Mouse (Mus musculus) heart, embryonic 12.5 days (tissue): ENCODE measurements around the gene Iqgap1. TPM values are rescaled to one million over a fixed set of nuclear protein-coding genes. Genes with fewer than 3 reads are reported as not detected.
A peak's percentile ranks its signal among the peaks of the same experiment; 100 is the strongest.

Experiments used
- ATAC-seq: fragments of 200-750 bp; cut with Nextera tagmentation; 2 replicates; pipeline ENCODE4 v1.8.0; 2017; ENCODE audit warnings: moderate TSS enrichment, moderate library complexity; ENCODE audit not compliant: insufficient number of reproducible peaks, low FRiP score
- H3K27ac ChIP-seq: fragments of 300-500 bp; sonication (generic); 2 replicates; pipeline ENCODE4 v1.5.1; 2016; ENCODE audit warnings: mild to moderate bottlenecking, moderate library complexity; ENCODE audit not compliant: poor library complexity, severe bottlenecking
- H3K27me3 ChIP-seq: fragments of 300-500 bp; sonication (generic); replicated peaks from 2 replicates; pipeline ENCODE4 v1.6.1; 2016; ENCODE audit warnings: mild to moderate bottlenecking, moderate library complexity
- H3K36me3 ChIP-seq: fragments of 300-500 bp; sonication (generic); 2 replicates; pipeline ENCODE4 v1.6.1; 2016; ENCODE audit warnings: mild to moderate bottlenecking, moderate library complexity
- H3K4me1 ChIP-seq: fragments of 300-500 bp; sonication (generic); replicated peaks from 2 replicates; pipeline ENCODE4 v1.6.1; 2016; ENCODE audit warnings: mild to moderate bottlenecking
- H3K4me2 ChIP-seq: fragments of 300-500 bp; sonication (generic); 2 replicates; pipeline ENCODE4 v1.6.1; 2016; ENCODE audit warnings: mild to moderate bottlenecking, moderate library complexity
- H3K4me3 ChIP-seq: fragments of 300-500 bp; sonication (generic); 2 replicates; pipeline ENCODE4 v1.5.1; 2016; ENCODE audit warnings: mild to moderate bottlenecking
- H3K9ac ChIP-seq: fragments of 300-500 bp; sonication (generic); 2 replicates; pipeline ENCODE4 v1.6.1; 2016; ENCODE audit warnings: mild to moderate bottlenecking, moderate library complexity
- H3K9me3 ChIP-seq: fragments of 300-500 bp; sonication (generic); replicated peaks from 2 replicates; pipeline ENCODE4 v1.6.1; 2016; ENCODE audit warnings: mild to moderate bottlenecking, moderate library complexity
- WGBS: fragments of 180-500 bp; shearing (Covaris S2); methylation state at CpG from one replicate; pipeline ENCODE4 v1.1.7; 2016; 5-methylcytosine and 5-hydroxymethylcytosine counted together
- polyA plus RNA-seq: library from polyadenylated mRNA; unstranded; fragments of >200 nt; fragmentation: Nextera tagmentation; extraction: Ambion mirVana; gene quantifications from 2 replicates; pipeline ENCODE4 v1.2.1, GENCODE M21; 2016

Iqgap1 gene
- polyA plus RNA-seq, 1 experiment from 2014 or later = 41.3 TPM

- Histone ChIP-seq H3K4me3 (no peak overlapping the region), H3K4me2 (no peak overlapping the region), H3K4me1 (no peaks in the 10 kb centered on the region), H3K27me3 (no peaks in the 10 kb centered on the region), H3K9me3 (no peaks in the 10 kb centered on the region), H3K9ac (no peak overlapping the region), H3K36me3 (peaks cover 54% of the 10 kb centered on the region), H3K27ac (no peak overlapping the region)
- no peak for ATAC-seq
- WGBS = 85% methylated on average over 8 of the region's 8 CpGs
These were observed 114.3 kb downstream of the Iqgap1 start for GRCm38 (mm10) chr7:80711496-80711895.

DNA sequence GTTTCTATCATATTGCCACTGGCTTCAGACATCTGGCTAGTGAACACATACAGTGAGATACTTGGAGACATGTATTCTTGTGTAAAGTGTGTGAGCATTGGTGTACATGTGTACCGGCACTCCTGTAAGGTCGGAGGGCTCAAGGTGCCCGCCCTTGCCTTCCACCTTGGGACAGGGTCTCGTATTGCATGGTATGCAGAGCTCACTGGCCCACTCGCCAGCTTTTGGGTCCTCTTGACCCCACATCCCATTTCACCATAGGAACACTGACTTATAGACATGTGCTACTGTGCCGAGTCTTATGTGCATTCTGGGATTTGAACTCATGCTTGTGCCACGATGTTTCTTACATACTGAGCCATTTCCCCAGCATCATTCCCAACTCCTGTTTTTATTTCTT lies 115.4 kb downstream of the Iqgap1 start:
- no peaks in the 10 kb centered on the region for H3K4me1 ChIP-seq
- no peak overlapping the region for H3K4me2 ChIP-seq
- no peak for ATAC-seq
- WGBS = 91% methylated on average over 7 of the region's 7 CpGs
- H3K4me3 ChIP-seq = no peak overlapping the region
- H3K36me3 ChIP-seq = peaks cover 44% of the 10 kb centered on the region
- H3K9me3 ChIP-seq = no peaks in the 10 kb centered on the region
- no peak overlapping the region for H3K27ac ChIP-seq
- H3K27me3 ChIP-seq = no peaks in the 10 kb centered on the region
- no peak overlapping the region for H3K9ac ChIP-seq

GRCm38 (mm10) chr7:80704066-80704465 lies 121.7 kb downstream of the Iqgap1 start:
- no peak overlapping the region for H3K4me2 ChIP-seq
- peaks cover 7% of the 10 kb centered on the region for H3K36me3 ChIP-seq
- no peaks in the 10 kb centered on the region for H3K27me3 ChIP-seq
- WGBS = 75% methylated on average over 4 of the region's 4 CpGs
- ATAC-seq = no peak
- no peaks in the 10 kb centered on the region for H3K9me3 ChIP-seq
- no peak overlapping the region for H3K9ac ChIP-seq
- no peak overlapping the region for H3K4me3 ChIP-seq
- peaks cover 3% of the 10 kb centered on the region; the same call in 1 of the 2 replicates for H3K4me1 ChIP-seq
- H3K27ac ChIP-seq = no peak overlapping the region

DNA sequence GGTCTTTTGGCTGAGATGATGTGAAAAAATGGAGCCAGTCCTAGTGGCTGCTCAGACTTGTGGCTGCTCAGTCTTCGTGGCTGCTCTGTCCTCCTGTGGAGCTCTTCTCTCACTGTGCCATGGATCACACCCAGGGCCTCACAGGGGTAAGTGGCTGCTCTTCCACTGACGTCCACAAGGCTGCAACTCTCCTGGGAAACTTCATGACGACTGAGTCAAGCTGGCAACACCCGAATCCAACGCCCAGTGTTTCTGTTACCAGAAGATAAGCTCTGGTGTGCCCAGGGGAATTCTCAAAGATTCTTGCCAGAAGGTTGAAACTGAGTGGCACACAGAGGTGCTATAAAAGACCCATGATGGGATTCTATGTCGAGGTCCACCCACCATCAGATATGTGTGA lies 123.3 kb downstream of the Iqgap1 start:
- ATAC-seq = no peak
- no peaks in the 10 kb centered on the region for H3K27me3 ChIP-seq
- H3K9ac ChIP-seq = no peak overlapping the region
- no peaks in the 10 kb centered on the region for H3K9me3 ChIP-seq
- no peak overlapping the region for H3K4me2 ChIP-seq
- peaks cover under 1% of the 10 kb centered on the region for H3K36me3 ChIP-seq
- H3K4me3 ChIP-seq = no peak overlapping the region
- H3K4me1 ChIP-seq = peaks cover 3% of the 10 kb centered on the region; the same call in 1 of the 2 replicates
- 59% methylated on average over 6 of the region's 6 CpGs for WGBS
- no peak overlapping the region for H3K27ac ChIP-seq

GRCm38 (mm10) chr7:80699709-80700108 lies 126.1 kb downstream of the Iqgap1 start:
- no peak overlapping the region for H3K27ac ChIP-seq
- H3K9me3 ChIP-seq = no peaks in the 10 kb centered on the region
- H3K4me1 ChIP-seq = peaks cover 6% of the 10 kb centered on the region; the same call in 1 of the 2 replicates
- no peak overlapping the region for H3K4me3 ChIP-seq
- no peaks in the 10 kb centered on the region for H3K27me3 ChIP-seq
- H3K36me3 ChIP-seq = no peaks in the 10 kb centered on the region
- WGBS = 57% methylated on average over 8 of the region's 8 CpGs
- H3K9ac ChIP-seq = no peak overlapping the region
- H3K4me2 ChIP-seq = no peak overlapping the region
- ATAC-seq = no peak

GRCm38 (mm10) chr7:80698940-80699339 lies 126.8 kb downstream of the Iqgap1 start:
- no peak overlapping the region for H3K4me2 ChIP-seq
- no peaks in the 10 kb centered on the region for H3K27me3 ChIP-seq
- H3K9me3 ChIP-seq = peaks cover 4% of the 10 kb centered on the region
- H3K27ac ChIP-seq = no peak overlapping the region
- no peaks in the 10 kb centered on the region for H3K36me3 ChIP-seq
- ATAC-seq = no peak
- no peak overlapping the region for H3K9ac ChIP-seq
- 70% methylated on average over 2 of the region's 3 CpGs for WGBS
- no peak overlapping the region for H3K4me3 ChIP-seq
- peaks cover 6% of the 10 kb centered on the region; the same call in 1 of the 2 replicates for H3K4me1 ChIP-seq

- Histone ChIP-seq H3K4me3 (no peak overlapping the region), H3K9ac (no peak overlapping the region), H3K36me3 (no peaks in the 10 kb centered on the region), H3K9me3 (peaks cover 4% of the 10 kb centered on the region), H3K27me3 (no peaks in the 10 kb centered on the region), H3K27ac (no peak overlapping the region), H3K4me2 (no peak overlapping the region), H3K4me1 (peaks cover 6% of the 10 kb centered on the region; the same call in 1 of the 2 replicates)
- 73% methylated on average over 5 of the region's 5 CpGs for WGBS
- ATAC-seq = no peak
These were observed 127.9 kb downstream of the Iqgap1 start for GRCm38 (mm10) chr7:80697859-80698258.

DNA sequence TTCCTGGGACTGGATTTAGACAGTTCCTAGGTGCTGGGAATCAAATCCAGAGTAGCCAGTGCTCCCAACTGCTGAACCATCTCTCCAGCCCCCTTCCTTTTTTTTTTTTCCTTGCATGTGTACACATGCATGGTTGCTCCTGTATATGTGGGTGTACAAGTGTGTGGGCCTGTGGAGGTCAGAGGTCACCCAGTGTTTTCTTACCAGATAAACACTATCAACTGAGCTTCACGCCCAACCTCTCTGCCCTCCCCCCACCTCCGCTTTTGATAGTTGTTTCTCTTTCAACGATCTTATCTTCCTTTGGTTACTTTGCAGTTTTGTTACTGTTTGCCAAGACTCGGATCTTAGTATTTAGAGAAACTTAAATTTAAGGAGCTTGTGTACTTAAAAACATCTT lies 128.9 kb downstream of the Iqgap1 start:
- Histone ChIP-seq H3K9ac (no peak overlapping the region), H3K27me3 (no peaks in the 10 kb centered on the region), H3K36me3 (no peaks in the 10 kb centered on the region), H3K4me3 (no peak overlapping the region), H3K27ac (no peak overlapping the region), H3K9me3 (peaks cover 4% of the 10 kb centered on the region), H3K4me2 (no peak overlapping the region), H3K4me1 (peaks cover 6% of the 10 kb centered on the region; the same call in 1 of the 2 replicates)
- WGBS = 30% methylated on average over 4 of the region's 4 CpGs
- ATAC-seq = no peak

DNA sequence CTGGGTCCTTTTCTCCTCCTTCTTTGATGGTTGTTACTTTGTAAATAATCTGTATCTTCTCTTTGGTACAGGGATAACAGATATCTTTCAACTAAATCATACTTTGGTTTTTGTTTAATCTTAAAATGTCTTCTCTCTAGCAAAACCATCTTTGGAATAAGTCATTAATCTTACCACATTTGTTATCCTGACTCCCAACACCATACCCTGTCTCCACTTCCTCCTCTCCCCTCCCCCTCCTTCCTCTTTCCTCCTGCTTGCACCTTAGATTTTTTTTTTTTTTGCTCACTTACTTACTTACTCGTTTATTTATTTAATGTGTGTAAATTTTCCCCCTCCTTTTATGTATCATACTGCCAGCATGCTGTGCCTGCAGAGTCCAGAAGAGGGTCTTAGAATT lies 129.4 kb downstream of the Iqgap1 start:
- ATAC-seq = no peak
- WGBS = 29% methylated on average over 1 of the region's 1 CpGs
- no peaks in the 10 kb centered on the region for H3K36me3 ChIP-seq
- H3K27me3 ChIP-seq = no peaks in the 10 kb centered on the region
- H3K4me1 ChIP-seq = peaks cover 6% of the 10 kb centered on the region; the same call in 1 of the 2 replicates
- H3K27ac ChIP-seq = no peak overlapping the region
- peaks cover 4% of the 10 kb centered on the region for H3K9me3 ChIP-seq
- H3K4me2 ChIP-seq = no peak overlapping the region
- no peak overlapping the region for H3K9ac ChIP-seq
- no peak overlapping the region for H3K4me3 ChIP-seq

DNA sequence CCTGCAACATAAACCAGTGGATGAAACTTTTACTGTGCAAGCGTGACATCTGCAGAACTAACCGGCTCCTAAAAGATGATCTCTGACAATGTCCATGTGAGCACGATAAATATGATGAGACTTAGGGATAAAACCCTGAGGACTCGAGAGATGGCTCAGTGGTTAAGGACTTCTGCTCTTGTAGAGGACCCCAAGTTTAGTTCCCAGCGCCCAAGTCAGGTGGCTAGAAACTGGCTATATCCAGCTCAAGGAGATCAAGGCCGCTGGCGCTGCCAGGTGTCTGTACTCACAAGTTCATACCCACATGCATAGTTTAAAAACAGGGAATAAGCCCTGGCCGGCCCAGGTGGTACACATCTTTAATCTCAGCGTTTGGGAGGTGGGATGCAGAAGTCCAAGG lies 133.3 kb downstream of the Iqgap1 start:
- H3K4me3 ChIP-seq = no peak overlapping the region
- no peaks in the 10 kb centered on the region for H3K27me3 ChIP-seq
- WGBS = 89% methylated on average over 9 of the region's 9 CpGs

GRCm38 (mm10) chr7:80691131-80691530 lies 134.6 kb downstream of the Iqgap1 start:
- Histone ChIP-seq H3K27ac (no peak overlapping the region), H3K4me3 (no peak overlapping the region), H3K36me3 (no peaks in the 10 kb centered on the region), H3K9ac (no peak overlapping the region), H3K4me1 (peaks cover 17% of the 10 kb centered on the region), H3K27me3 (no peaks in the 10 kb centered on the region), H3K4me2 (no peak overlapping the region), H3K9me3 (peaks cover 4% of the 10 kb centered on the region)
- ATAC-seq = no peak
- WGBS = 67% methylated on average over 6 of the region's 6 CpGs

More for the DNA sequence above, 133.3 kb downstream of the Iqgap1 start:
- Histone ChIP-seq H3K9me3 (peaks cover 4% of the 10 kb centered on the region), H3K4me1 (peaks cover 12% of the 10 kb centered on the region), H3K4me2 (no peak overlapping the region), H3K27ac (no peak overlapping the region), H3K36me3 (no peaks in the 10 kb centered on the region), H3K9ac (no peak overlapping the region)
- no peak for ATAC-seq

GRCm38 (mm10) chr7:80689221-80689591 lies 136.6 kb downstream of the Iqgap1 start:
- ATAC-seq = no peak
- no peaks in the 10 kb centered on the region for H3K27me3 ChIP-seq
- H3K4me3 ChIP-seq = peak overlapping the region; percentile 88
- H3K9me3 ChIP-seq = peaks cover 2% of the 10 kb centered on the region
- H3K27ac ChIP-seq = peak overlapping the region; percentile 97
- WGBS = 24% methylated on average over 10 of the region's 10 CpGs
- H3K9ac ChIP-seq = peak overlapping the region; percentile 95
- peaks cover 32% of the 10 kb centered on the region for H3K4me1 ChIP-seq
- H3K36me3 ChIP-seq = no peaks in the 10 kb centered on the region
- H3K4me2 ChIP-seq = peak overlapping the region; percentile 83
